Mouse (Mus musculus) MEL (cell line): ENCODE measurements around the gene Rnf186. TPM values are rescaled to one million over a fixed set of nuclear protein-coding genes. Genes with fewer than 3 reads are reported as not detected.

ENCODE experiments used
- DNase-seq: peaks from one replicate; pipeline ENCODE4 v3.0.0; 2011; ENCODE audit warnings: low read depth, low spot score
- H3K27ac ChIP-seq: 2 replicates; pipeline ENCODE4 v1.5.1; 2012; ENCODE audit warnings: low read depth, mild to moderate bottlenecking, control low read depth, low read length, moderate library complexity; ENCODE audit not compliant: control insufficient read depth
- H3K27me3 ChIP-seq, 2 experiments: fragments of 150-350 bp in 1 of 2; sonication (generic) in 1 of 2; 2 replicates each; pipeline ENCODE4 v1.6.1; 2012; ENCODE audit warnings: low read length in 2 of 2, mild to moderate bottlenecking in 2 of 2, improper control_type of control experiment in 1 of 2, moderate library complexity in 1 of 2; ENCODE audit not compliant: insufficient read depth in 2 of 2, control insufficient read depth in 1 of 2
- H3K36me3 ChIP-seq, 2 experiments: 2 replicates each; pipeline ENCODE4 v1.6.1; 2012 to 2014; ENCODE audit warnings: low read length in 2 of 2, improper control_type of control experiment in 1 of 2, inconsistent platforms in 1 of 2, mild to moderate bottlenecking in 1 of 2; ENCODE audit not compliant: insufficient read depth in 2 of 2, control insufficient read depth in 1 of 2
- H3K4me1 ChIP-seq, 2 experiments: fragments of 150-350 bp in 1 of 2; sonication (generic) in 1 of 2; 2 replicates each; pipeline ENCODE4 v1.6.1; 2012; ENCODE audit warnings: low read length in 2 of 2, improper control_type of control experiment in 1 of 2, mild to moderate bottlenecking in 1 of 2; ENCODE audit not compliant: insufficient read depth in 2 of 2, control insufficient read depth in 1 of 2
- H3K4me3 ChIP-seq, 2 experiments: fragments of 150-350 bp in 1 of 2; sonication (generic) in 1 of 2; 2 replicates each; pipeline ENCODE4 v1.5.1; 2012; ENCODE audit warnings: low read depth in 2 of 2, low read length in 2 of 2, mild to moderate bottlenecking in 2 of 2, moderate library complexity in 2 of 2, control low read depth in 1 of 2, improper control_type of control experiment in 1 of 2; ENCODE audit not compliant: control insufficient read depth in 1 of 2, insufficient read depth in 1 of 2
- H3K79me2 ChIP-seq: 2 replicates; pipeline ENCODE4 v1.6.1; 2012; ENCODE audit warnings: mild to moderate bottlenecking, low read length, moderate library complexity; ENCODE audit not compliant: control insufficient read depth, poor library complexity, insufficient read depth
- H3K9ac ChIP-seq: 2 replicates; pipeline ENCODE4 v1.6.1; 2012; ENCODE audit warnings: low read depth, mild to moderate bottlenecking, control low read depth, low read length, moderate library complexity; ENCODE audit not compliant: control insufficient read depth, poor library complexity, severe bottlenecking
- H3K9me3 ChIP-seq: fragments of 150-350 bp; sonication (generic); replicated peaks from 2 replicates; pipeline ENCODE4 v1.6.1; 2012; ENCODE audit warnings: mild to moderate bottlenecking, low read length, improper control_type of control experiment, moderate library complexity; ENCODE audit not compliant: insufficient read depth
- BHLHE40 ChIP-seq: IDR thresholded peaks from 2 replicates; pipeline ENCODE4 v1.6.1; 2012; ENCODE audit warnings: low read depth, mild to moderate bottlenecking, inconsistent platforms, low read length, improper control_type of control experiment, borderline replicate concordance
- CHD1 ChIP-seq: IDR thresholded peaks from 2 replicates; pipeline ENCODE4 v1.6.1; 2012; ENCODE audit warnings: low read depth, mild to moderate bottlenecking, inconsistent platforms, low read length, improper control_type of control experiment
- CTCF ChIP-seq, 3 experiments: IDR thresholded peaks in 2 of 3; conservative IDR thresholded peaks in 1 of 3; 2 replicates each; pipeline ENCODE4 v1.5.1; 2011 to 2012; ENCODE audit warnings: low read length in 3 of 3, low read depth in 2 of 3, mild to moderate bottlenecking in 2 of 3, improper control_type of control experiment in 1 of 3, inconsistent platforms in 1 of 3, mixed read lengths in 1 of 3, moderate library complexity in 1 of 3; ENCODE audit not compliant: control insufficient read depth in 1 of 3, insufficient read depth in 1 of 3, poor library complexity in 1 of 3, severe bottlenecking in 1 of 3
- E2F4 ChIP-seq: IDR thresholded peaks from 2 replicates; pipeline ENCODE4 v1.6.1; 2011; ENCODE audit warnings: low read depth, low read length, improper control_type of control experiment, borderline replicate concordance
- ELF1 ChIP-seq: IDR thresholded peaks from 2 replicates; pipeline ENCODE4 v1.6.1; 2014; ENCODE audit warnings: low read depth, mild to moderate bottlenecking, inconsistent platforms, low read length, improper control_type of control experiment, moderate library complexity
- GABPA ChIP-seq: IDR thresholded peaks from 2 replicates; pipeline ENCODE4 v1.6.1; 2012; ENCODE audit warnings: low read depth, mild to moderate bottlenecking, inconsistent platforms, low read length, improper control_type of control experiment, moderate library complexity
- JUND ChIP-seq: IDR thresholded peaks from 2 replicates; pipeline ENCODE4 v1.6.1; 2011; ENCODE audit warnings: low read depth, mild to moderate bottlenecking, improper control_type of control experiment, low read length
- MAZ ChIP-seq: IDR thresholded peaks from 2 replicates; pipeline ENCODE4 v1.6.1; 2012; ENCODE audit warnings: low read depth, mild to moderate bottlenecking, inconsistent platforms, low read length, improper control_type of control experiment
- MYB ChIP-seq: IDR thresholded peaks from 2 replicates; pipeline ENCODE4 v1.6.1; 2011; ENCODE audit warnings: mild to moderate bottlenecking, low read depth, low read length, improper control_type of control experiment
- MYC ChIP-seq: IDR thresholded peaks from 2 replicates; pipeline ENCODE4 v1.6.1; 2011; ENCODE audit warnings: low read depth, mild to moderate bottlenecking, low read length, improper control_type of control experiment, moderate library complexity
- NELFE ChIP-seq: IDR thresholded peaks from 2 replicates; pipeline ENCODE4 v1.6.1; 2011; ENCODE audit warnings: low read depth, low read length, improper control_type of control experiment
- POLR2AphosphoS2 ChIP-seq: IDR thresholded peaks from 2 replicates; pipeline ENCODE4 v1.6.1; 2011; ENCODE audit warnings: low read length, improper control_type of control experiment
- POLR2AphosphoS5 ChIP-seq: IDR thresholded peaks from 2 replicates; pipeline ENCODE4 v1.6.1; 2012; ENCODE audit warnings: low read depth, borderline replicate concordance, mild to moderate bottlenecking, inconsistent platforms, low read length, moderate library complexity, mixed read lengths
- TCF12 ChIP-seq: IDR thresholded peaks from 2 replicates; pipeline ENCODE4 v1.6.1; 2014; ENCODE audit warnings: low read depth, mild to moderate bottlenecking, inconsistent platforms, low read length, improper control_type of control experiment, moderate library complexity
- UBTF ChIP-seq: IDR thresholded peaks from 2 replicates; pipeline ENCODE4 v1.6.1; 2012; ENCODE audit warnings: low read depth, mild to moderate bottlenecking, inconsistent platforms, low read length, improper control_type of control experiment, moderate library complexity, borderline replicate concordance; ENCODE audit not compliant: insufficient read depth
- USF1 ChIP-seq: IDR thresholded peaks from 2 replicates; pipeline ENCODE4 v1.6.1; 2014; ENCODE audit warnings: low read depth, mild to moderate bottlenecking, inconsistent platforms, low read length, improper control_type of control experiment, moderate library complexity
- USF2 ChIP-seq, 2 experiments: IDR thresholded peaks; 2 replicates each; pipeline ENCODE4 v1.6.1; 2011 to 2012; ENCODE audit warnings: improper control_type of control experiment in 2 of 2, low read length in 2 of 2, borderline replicate concordance in 1 of 2, inconsistent platforms in 1 of 2, low read depth in 1 of 2, mild to moderate bottlenecking in 1 of 2; ENCODE audit not compliant: insufficient read depth in 1 of 2
- ZMIZ1 ChIP-seq: IDR thresholded peaks from 2 replicates; pipeline ENCODE4 v1.6.1; 2012; ENCODE audit warnings: low read depth, mild to moderate bottlenecking, inconsistent platforms, low read length, improper control_type of control experiment, moderate library complexity
- polyA plus RNA-seq, 2 experiments: library from polyadenylated mRNA; stranded (reverse) in 1 of 2; unstranded in 1 of 2; fragments of >175 nt in 1 of 2; fragments of >200 nt in 1 of 2; gene quantifications; 2 replicates each; pipeline versions ENCODE4 v1.2.1 to v1.2.4; 2012; ENCODE audit warnings: low replicate concordance in 2 of 2, low read depth in 1 of 2; ENCODE audit not compliant: insufficient read length in 2 of 2, insufficient read depth in 1 of 2, missing spikeins in 1 of 2
- total RNA-seq: library from RNA; depleted of rRNA; stranded (reverse); fragments of 300-350 nt; gene quantifications from 2 replicates; pipeline ENCODE4 v1.2.3, GENCODE M21; 2012

Rnf186 gene
- total and polyA plus RNA-seq, 3 experiments, result 0.19 to 0.61 TPM; not detected in 1

DNA sequence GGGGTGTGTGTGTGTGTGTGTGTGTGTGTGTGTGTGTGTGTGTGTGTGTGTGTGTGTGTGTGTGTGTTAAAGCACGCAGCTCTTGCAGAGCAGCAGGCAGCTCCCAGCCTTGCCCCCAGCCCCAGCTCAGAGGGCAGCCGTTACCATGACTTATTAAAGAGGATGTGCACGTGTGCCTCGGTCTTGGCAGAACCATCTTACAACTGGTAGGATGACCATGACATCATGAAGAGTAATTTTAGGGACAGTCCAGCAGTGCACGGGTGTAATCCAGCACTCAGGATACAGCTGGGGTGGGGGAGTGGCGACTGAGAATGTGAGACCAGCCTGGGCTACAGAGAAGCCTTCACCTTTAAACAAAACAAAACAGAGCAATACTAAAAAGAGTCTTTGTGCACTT lies 38.3 kb downstream of the Rnf186 start:
- no peak overlapping the region for H3K9ac ChIP-seq
- TF ChIP-seq MYC, result no peak
- no peak for TF ChIP-seq GABPA
- TF ChIP-seq USF1, result no peak
- TF ChIP-seq CHD1, result no peak
- no peak for TF ChIP-seq NELFE
- no peak for TF ChIP-seq UBTF
- TF ChIP-seq JUND, result no peak
- no peak for TF ChIP-seq POLR2AphosphoS5
- DNase-seq, result no peak
- H3K79me2 ChIP-seq, result no peaks in the 10 kb centered on the region
- no peaks in the 10 kb centered on the region for H3K4me1 ChIP-seq
- H3K36me3 ChIP-seq, result no peaks in the 10 kb centered on the region
- no peak overlapping the region for H3K4me3 ChIP-seq
- H3K9me3 ChIP-seq, result no peaks in the 10 kb centered on the region
- no peaks in the 10 kb centered on the region for H3K27me3 ChIP-seq
- no peak overlapping the region for H3K27ac ChIP-seq

DNA sequence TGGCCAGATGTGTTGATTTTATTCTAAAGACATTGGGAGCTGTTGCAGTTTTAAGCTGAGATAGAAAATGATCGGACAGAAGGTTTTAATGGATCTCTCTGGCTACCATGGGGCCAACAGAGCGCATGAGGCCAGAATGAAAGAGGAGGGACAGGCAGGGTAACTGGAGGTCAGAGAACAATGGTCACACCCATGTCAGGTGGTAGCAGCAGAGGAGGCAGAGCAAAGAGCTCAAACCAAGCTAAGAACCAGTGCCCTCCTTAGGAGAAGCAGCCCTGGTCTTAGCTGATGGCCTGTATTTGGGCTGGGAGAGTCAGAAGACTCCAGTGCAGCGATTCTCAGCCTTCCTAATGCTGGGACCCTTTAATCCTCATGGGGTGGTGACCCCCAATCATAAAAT lies 40.4 kb downstream of the Rnf186 start:
- TF ChIP-seq E2F4 (no peak), CTCF (IDR thresholded peaks at IDR 0.05 in 2 of 3, conservative IDR thresholded peaks at IDR 0.05 in 1 of 3; ENCODE audit: control insufficient read depth in 1 of 3, insufficient read depth in 1 of 3, low read depth in 2 of 3, low read length in 3 of 3, poor library complexity in 1 of 3, severe bottlenecking in 1 of 3) (no peak), USF2 (IDR thresholded peaks at IDR 0.05; ENCODE audit: borderline replicate concordance in 1 of 2, insufficient read depth in 1 of 2, low read depth in 1 of 2, low read length in 2 of 2) (no peak), JUND (no peak), POLR2AphosphoS2 (no peak), ZMIZ1 (no peak), UBTF (no peak), MAZ (no peak), GABPA (no peak), POLR2AphosphoS5 (no peak), MYC (no peak), TCF12 (no peak), ELF1 (no peak), MYB (no peak), BHLHE40 (no peak)
- TF ChIP-seq, all 39 proteins: peak for 0
- H3K27ac ChIP-seq, result no peak overlapping the region
- H3K9ac ChIP-seq, result no peak overlapping the region
- H3K4me1 ChIP-seq, result no peaks in the 10 kb centered on the region
- no peak overlapping the region for H3K4me3 ChIP-seq
- no peaks in the 10 kb centered on the region for H3K79me2 ChIP-seq
- no peaks in the 10 kb centered on the region for H3K36me3 ChIP-seq
- no peaks in the 10 kb centered on the region for H3K9me3 ChIP-seq
- DNase-seq, result no peak
- no peaks in the 10 kb centered on the region for H3K27me3 ChIP-seq
